Mouse (Mus musculus) ES-E14 (cell line): Measurements from ENCODE around the gene Ccdc91. TPM values are rescaled to one million over a fixed set of nuclear protein-coding genes. Genes with fewer than 3 reads are reported as not detected.

Source experiments
- DNase-seq: peaks from one replicate; pipeline ENCODE4 v3.0.0-alpha.2; 2013; ENCODE audit warnings: low read depth, low spot score
- H3K27ac ChIP-seq: 2 replicates; pipeline ENCODE4 v1.5.1; 2012; ENCODE audit warnings: low read depth, mild to moderate bottlenecking, low read length, moderate library complexity, mixed read lengths; ENCODE audit not compliant: poor library complexity, insufficient read depth, severe bottlenecking
- H3K36me3 ChIP-seq: 2 replicates; pipeline ENCODE4 v1.6.1; 2012; ENCODE audit warnings: mild to moderate bottlenecking, low read length, moderate library complexity, mixed read lengths; ENCODE audit not compliant: control insufficient read depth, poor library complexity, insufficient read depth, severe bottlenecking
- H3K4me1 ChIP-seq, 2 experiments: fragments of 150-350 bp in 1 of 2; sonication (generic) in 1 of 2; 2 replicates each; pipeline ENCODE4 v1.6.1; 2012; ENCODE audit warnings: low read length in 2 of 2, mild to moderate bottlenecking in 1 of 2, mixed read lengths in 1 of 2; ENCODE audit not compliant: control insufficient read depth in 2 of 2, insufficient read depth in 2 of 2, poor library complexity in 1 of 2
- H3K4me3 ChIP-seq, 2 experiments: fragments of 150-350 bp in 1 of 2; sonication (generic) in 1 of 2; 2 replicates each; pipeline ENCODE4 v1.5.1; 2012; ENCODE audit warnings: low read length in 2 of 2, low read depth in 1 of 2, mild to moderate bottlenecking in 1 of 2, mixed read lengths in 1 of 2; ENCODE audit not compliant: insufficient read depth in 1 of 2, poor library complexity in 1 of 2, severe bottlenecking in 1 of 2
- H3K9ac ChIP-seq: 2 replicates; pipeline ENCODE4 v1.6.1; 2012; ENCODE audit warnings: low read depth, mild to moderate bottlenecking, low read length, mixed read lengths; ENCODE audit not compliant: poor library complexity, insufficient read depth, severe bottlenecking
- H3K9me3 ChIP-seq: fragments of 150-350 bp; sonication (generic); 2 replicates; pipeline ENCODE4 v1.6.1; 2012; ENCODE audit warnings: low read depth, mild to moderate bottlenecking, low read length; ENCODE audit not compliant: control insufficient read depth, insufficient read depth
- CHD2 ChIP-seq: IDR thresholded peaks from 2 replicates; pipeline ENCODE4 v1.6.1; 2014; ENCODE audit warnings: mild to moderate bottlenecking, low read depth, low read length, inconsistent platforms
- HCFC1 ChIP-seq: IDR thresholded peaks from 2 replicates; pipeline ENCODE4 v1.6.1; 2012; ENCODE audit warnings: low read length, inconsistent platforms, borderline replicate concordance; ENCODE audit not compliant: insufficient read depth
- MAFK ChIP-seq: IDR thresholded peaks from 2 replicates; pipeline ENCODE4 v1.6.1; 2014; ENCODE audit warnings: mild to moderate bottlenecking, low read depth, low read length, inconsistent platforms; ENCODE audit not compliant: insufficient read depth
- ZC3H11A ChIP-seq: IDR thresholded peaks from 2 replicates; pipeline ENCODE4 v1.6.1; 2012; ENCODE audit warnings: low read depth, mild to moderate bottlenecking, inconsistent platforms, low read length, borderline replicate concordance
- ZNF384 ChIP-seq: IDR thresholded peaks from 2 replicates; pipeline ENCODE4 v1.6.1; 2012; ENCODE audit warnings: low read depth, low read length, inconsistent platforms
- in situ Hi-C, 2 experiments: fragments of 600-800 bp; cut with MboI; formaldehyde crosslinking; loops; one replicate each; pipeline ENCODE4 v1.15.1; 2025; ENCODE audit warnings: low sequenced_read_pairs in 2 of 2, inconsistent platforms in 1 of 2; ENCODE audit not compliant: unreplicated experiment in 2 of 2
- total RNA-seq: library from RNA; depleted of rRNA; stranded (reverse); fragments of 300-350 nt; gene quantifications from 2 replicates; pipeline ENCODE4 v1.2.3, GENCODE M21; 2012; rRNA removed

The Ccdc91 gene
- total RNA-seq, 1 experiment: 12.6 TPM

- in situ Hi-C loops: no loop called here
- no peak for DNase-seq
- H3K4me1 ChIP-seq: no peaks in the 10 kb centered on the region
These were observed 200.6 kb downstream of the Ccdc91 start for GRCm38 (mm10) chr6:147676214-147676613.

More at GRCm38 (mm10) chr6:147676214-147676613, 200.6 kb downstream of the Ccdc91 start:
- H3K4me3 ChIP-seq: no peak overlapping the region
- H3K9me3 ChIP-seq: no peaks in the 10 kb centered on the region
- no peak overlapping the region for H3K9ac ChIP-seq
- H3K27ac ChIP-seq: no peak overlapping the region
- TF ChIP-seq CHD2: no peak
- no peak for TF ChIP-seq ZC3H11A
- no peak for TF ChIP-seq HCFC1
- no peak for TF ChIP-seq ZNF384
- TF ChIP-seq MAFK: no peak
- H3K36me3 ChIP-seq: no peaks in the 10 kb centered on the region

Other genes with a start within 250 kb of the Ccdc91 start
- gene Pthlh, start 211.6 kb upstream of the Ccdc91 start, total RNA-seq: not detected in 2 replicates